Mouse (Mus musculus) fat pad, adult 2 months (tissue): ENCODE measurements around the gene Exosc7.

Experiments
- DNase-seq: peaks from one replicate; pipeline ENCODE4 v3.0.0-alpha.2; 2011; ENCODE audit warnings: low read depth, low spot score; ENCODE audit errors: extremely low read depth

The Exosc7 gene

GRCm38 (mm10) chr9:123112805-123113521 is at the start of gene Exosc7, which contains the start of gene Zdhhc3:
Exosc7 (plus strand) TSS chr9:123113215.
Zdhhc3 (minus strand) TSS chr9:123113205.
- DNase-seq, result no peak

GRCm38 (mm10) chr9:123079149-123079548 is 33.9 kb upstream of the Exosc7 start:
- no peak for DNase-seq

DNA sequence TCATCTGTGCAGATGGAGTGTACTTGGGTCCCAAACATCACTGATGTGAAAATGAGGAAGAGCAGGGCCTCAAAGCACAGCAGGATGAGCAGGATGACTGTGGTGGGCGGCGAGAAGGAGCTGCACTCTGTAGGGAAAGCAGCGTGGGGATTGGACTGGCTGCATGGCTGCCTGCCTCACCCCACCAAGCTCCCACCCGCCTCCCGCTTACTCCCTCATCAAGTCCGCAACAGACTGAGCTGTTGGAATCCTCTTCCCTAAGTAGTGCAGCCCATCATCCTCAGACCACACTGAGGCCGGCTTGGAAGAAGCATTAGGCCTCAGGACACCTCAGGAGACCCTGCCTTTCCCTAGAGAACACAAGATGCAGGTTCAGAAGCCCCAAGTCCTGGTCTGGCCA is 32.7 kb upstream of the Exosc7 start:
- no peak for DNase-seq

DNA sequence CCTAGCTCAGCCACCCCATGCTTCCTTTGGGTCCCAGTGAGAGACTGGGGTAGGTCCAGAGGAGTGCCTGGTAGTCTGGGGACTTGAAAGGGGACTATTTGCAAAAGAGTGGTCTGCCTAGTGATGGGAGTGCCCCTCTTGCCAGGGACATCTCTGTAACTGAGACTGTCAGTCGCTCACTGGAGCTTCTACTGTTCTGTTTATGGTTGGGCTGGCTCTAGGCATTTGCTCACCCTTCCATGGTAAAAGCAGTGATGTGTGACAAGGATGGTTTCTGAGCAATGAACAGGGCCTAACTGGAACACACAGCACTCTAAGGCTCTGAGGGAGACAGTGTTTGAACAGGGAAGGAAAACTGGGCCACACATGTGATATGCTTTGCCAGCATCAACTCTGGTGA is 32.2 kb upstream of the Exosc7 start:
- no peak for DNase-seq

DNA sequence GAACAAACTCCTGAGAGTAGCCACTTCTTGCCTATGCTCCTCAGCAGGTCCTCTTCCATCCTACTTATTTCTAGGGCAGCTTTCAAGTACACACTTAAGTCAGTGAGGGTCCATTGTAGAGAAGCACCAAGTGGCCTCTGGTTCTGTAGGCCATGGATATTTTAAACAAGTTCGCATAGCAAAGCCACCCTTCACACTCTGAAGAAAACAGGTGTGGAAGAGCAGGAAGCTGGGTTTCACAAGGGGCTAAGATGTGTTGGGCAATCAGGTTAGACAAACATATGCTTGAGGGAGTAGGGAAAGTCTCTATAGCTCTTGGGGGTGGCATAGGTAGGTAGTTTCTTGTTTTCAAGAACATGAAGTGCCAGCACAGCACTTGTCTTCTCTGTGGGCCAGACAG is 27.6 kb upstream of the Exosc7 start:
- DNase-seq, result peak; percentile 26

DNA sequence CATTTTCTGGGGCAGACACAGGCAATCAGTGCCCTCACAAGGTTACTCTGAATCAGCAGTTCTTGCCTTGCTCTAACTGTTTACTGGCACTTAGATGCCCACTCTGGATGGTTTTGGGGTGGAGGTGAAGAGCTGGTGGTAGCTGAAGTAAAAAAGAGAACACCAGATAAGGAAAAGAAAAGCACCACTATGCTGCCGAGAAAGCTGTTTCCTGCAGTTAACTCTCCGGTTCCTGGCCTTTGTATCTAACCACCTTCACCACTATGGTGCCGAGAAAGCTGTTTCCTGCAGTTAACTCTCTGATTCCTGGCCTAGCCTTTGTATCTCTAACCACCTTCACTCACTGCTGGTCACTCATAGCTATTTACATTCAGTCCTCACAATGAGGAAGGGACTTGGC is 25.5 kb upstream of the Exosc7 start:
- no peak for DNase-seq

DNA sequence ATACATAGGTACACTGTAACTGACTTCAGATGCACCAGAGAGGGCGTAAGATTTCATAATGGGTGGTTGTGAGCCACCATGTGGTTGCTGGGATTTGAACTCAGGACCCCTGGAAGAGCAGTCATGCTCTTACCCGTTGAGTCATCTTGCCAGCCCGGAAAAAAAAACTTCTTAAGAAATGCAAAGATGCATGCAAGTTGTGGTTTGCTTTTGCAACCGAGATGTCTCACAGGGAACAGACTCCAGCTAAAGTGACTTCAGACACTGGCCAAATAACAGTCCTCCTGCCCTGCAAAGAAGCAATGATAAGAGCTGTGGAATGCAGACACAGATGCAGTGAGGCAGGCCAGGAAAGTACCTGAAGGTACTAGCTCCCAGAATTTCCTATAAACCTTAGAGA is 22.2 kb upstream of the Exosc7 start:
- DNase-seq, result no peak

DNA sequence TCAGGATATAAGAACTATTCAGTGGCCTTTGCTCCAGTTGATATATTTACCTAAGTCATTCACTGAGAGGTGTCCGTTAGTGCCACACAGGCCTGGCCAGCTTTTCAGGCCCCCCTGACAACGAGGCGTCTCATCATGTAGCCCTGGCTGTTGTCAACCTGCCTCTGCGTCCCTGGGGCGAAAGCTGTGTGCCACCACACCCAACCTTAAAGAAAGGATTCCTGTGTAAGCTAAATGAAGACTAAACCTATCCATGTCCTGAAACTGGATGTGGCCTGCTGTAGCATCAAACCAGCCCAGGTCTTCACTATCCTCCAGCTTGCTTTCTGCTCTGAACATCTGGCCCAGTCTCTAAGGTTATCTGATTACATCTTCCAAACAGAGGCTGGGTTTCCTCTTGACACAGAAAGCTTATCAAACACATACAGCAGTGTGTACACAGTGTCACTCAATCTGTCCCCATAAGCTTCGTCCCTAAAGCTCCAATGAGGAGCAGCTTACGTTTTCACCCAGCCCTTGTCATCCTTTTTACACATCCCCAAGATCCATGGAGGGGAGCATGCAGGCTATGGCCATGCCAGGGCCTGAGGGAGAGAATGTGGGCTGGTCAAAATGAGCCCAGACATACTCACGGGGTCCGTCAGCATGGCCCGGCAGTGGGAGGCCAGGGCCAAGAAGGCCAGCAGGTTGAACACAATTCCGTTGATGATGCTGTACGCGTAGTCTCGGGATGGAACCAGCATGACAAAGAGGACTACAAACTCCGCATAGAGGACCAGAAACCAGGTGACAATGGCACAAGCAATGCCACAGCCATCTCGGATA is 13.2 kb upstream of the Exosc7 start:
- DNase-seq, result no peak

DNA sequence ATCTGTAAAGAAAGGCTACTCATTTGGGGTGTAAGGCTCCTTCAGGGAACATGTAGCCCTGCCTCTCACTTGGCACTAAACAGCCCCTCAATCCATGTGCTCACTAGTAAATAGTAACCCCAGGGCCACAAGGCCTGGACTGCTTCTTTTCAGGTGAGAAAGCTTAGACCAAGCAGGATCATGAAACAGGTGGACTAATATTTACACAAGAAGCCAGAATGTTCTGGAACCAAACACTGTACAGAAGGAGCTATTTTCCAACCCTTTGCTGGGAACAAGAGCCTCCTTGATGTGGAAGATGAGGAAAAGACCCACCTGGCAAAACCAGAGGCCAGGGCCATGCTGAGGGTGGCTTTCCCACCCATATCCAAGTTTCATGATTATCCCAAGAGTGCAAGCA is 9.6 kb upstream of the Exosc7 start:
- DNase-seq, result no peak

DNA sequence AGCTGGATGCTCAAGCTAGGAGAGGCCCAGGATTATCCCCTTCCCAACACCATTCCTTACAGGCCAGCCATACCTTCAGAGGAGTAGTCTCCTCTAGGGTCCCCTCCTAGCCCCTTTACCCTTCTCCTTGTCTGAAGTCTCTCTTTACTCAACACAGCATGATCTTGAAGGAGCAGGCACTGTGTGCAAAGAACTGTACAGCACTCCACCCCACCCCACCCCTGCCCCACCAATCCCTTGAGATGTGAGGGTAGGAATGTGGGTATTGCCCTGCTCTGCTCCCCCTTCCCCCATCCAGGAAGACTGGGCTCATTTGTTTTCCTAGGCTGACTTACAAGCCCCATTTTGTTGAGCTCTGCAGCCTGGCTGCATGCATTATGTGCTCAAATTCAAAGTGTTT is 8.7 kb upstream of the Exosc7 start:
- no peak for DNase-seq

GRCm38 (mm10) chr9:123107186-123107585 is 5.8 kb upstream of the Exosc7 start:
- DNase-seq, result no peak

DNA sequence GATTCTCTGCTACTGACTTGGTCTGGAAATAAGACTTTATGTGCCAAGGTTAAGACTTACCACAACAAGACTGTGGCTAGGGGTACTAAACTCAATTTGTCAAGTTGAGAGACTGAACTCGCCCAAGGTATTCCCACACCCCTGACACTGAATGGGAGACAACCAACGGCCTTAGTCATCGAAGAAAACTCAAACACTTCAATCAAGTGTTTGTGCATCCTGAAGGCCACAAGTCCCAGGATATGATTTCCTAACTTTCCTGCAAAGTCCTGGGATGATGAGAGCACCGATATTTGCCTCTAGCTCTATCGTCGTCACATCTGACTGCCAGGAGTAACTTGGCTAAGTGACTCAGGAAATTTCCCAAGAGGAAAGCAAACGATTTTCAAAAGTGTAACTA is 3.8 kb upstream of the Exosc7 start:
- peak; percentile 80 for DNase-seq

DNA sequence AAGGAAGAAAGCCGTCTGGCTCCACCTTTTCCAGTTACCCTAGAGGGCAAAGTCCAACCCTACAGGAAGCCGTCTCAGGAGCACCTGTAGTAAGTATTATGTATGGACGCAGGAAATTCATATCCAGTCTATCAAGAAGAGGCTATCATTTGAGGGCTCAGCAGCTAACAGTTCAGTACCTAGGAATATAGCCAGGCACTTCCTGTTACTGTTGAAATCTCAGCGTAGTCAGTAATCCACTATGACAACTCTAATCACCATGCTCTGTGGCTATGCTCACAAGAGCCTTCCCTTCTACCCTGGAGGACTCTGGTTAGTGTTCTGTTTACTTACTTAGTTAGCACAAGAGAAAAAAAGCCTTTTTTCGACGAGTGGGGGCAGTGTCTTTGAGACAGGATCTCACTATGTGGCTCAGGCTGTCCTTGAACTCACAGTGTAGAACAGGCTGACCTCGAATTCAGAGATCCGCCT is 1.2 kb upstream of the Exosc7 start:
- no peak for DNase-seq

DNA sequence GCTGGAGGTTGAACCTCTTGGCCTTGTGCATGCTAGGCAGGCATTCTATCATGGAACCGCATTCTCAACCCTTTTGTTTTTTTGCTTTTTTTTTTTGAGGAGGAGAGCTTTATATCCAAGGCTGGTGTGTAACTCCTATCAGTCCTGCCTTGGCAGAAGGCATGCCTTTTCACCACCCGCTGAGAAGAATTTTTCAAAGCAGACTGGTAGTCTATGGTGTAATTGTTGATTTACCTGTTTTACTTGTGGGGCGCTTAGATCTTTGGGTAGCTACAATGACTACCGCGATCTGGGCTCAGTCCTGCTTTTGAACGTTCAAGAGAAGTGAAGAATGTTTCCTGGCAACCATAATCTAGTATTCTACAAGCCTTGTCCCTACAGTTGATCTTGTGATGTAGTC is 916 bp downstream of the Exosc7 start:
- DNase-seq, result no peak

DNA sequence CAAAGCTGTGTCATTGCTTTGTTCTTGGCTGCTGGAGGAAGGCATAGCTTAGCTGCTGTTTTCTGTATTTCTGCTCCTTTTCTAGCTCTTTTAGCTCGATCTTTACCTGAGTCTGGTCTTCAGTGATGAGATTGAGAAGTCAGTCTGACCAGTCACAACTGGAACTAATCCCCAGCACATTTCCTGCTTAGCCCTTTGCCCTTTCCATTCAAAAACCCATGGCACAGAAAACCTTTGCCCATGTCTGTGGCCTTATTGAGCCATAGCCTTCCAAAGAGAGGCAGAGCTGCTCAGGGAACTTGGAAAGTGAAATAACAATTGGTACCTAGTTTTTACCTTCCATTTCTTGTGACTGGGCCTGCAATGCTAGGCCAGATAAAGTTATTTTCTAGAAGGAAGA is 2.6 kb downstream of the Exosc7 start:
- DNase-seq, result no peak

DNA sequence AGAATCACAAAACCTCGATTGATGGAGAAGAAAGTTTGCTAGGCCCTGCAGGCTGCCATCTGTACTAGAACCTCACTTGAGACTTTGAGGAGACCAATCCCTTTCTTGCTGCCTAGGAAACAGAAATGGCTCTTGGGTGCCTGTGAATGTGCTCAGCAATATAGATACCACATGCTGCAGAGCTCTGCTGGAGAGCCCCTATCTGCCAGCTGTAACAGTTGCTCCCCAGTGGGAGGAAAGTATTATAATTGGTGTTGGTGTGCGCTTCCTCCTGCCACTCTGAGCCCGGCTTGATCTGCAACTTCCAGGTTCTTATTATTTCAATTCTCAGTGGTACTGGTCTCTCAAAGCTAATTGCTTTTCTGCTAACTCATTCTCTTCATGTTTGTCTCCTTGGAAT is 10.0 kb downstream of the Exosc7 start:
- no peak for DNase-seq

- no peak for DNase-seq
Measured at GRCm38 (mm10) chr9:123123571-123124412, 10.8 kb downstream of the Exosc7 start.

DNA sequence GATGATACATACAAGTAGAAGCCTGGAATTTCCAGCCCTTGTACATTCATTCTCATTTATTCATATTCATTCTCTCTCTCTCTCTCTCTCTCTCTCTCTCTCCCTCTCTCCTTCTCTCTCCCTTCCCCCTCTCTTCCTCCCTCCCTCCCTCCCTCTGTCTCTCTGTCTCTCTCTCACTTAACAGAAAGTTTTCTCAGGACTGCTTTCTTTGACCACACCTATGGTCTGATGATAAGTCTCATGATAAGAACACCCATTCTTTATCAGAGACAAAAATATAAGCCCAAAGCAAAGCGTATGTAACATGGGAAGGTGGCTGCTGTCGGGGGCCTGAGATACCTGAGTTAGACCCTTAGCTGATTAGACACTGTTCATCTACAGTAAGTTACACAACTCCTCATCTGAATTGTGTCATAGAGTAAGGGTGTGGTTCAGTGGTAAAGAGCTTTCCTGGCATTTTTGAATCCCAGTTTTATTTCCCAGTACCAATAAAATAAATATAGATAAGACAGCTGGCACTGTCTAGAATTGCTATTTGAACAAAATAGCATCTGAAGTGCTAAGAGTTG is 11.5 kb downstream of the Exosc7 start:
- DNase-seq, result no peak

DNA sequence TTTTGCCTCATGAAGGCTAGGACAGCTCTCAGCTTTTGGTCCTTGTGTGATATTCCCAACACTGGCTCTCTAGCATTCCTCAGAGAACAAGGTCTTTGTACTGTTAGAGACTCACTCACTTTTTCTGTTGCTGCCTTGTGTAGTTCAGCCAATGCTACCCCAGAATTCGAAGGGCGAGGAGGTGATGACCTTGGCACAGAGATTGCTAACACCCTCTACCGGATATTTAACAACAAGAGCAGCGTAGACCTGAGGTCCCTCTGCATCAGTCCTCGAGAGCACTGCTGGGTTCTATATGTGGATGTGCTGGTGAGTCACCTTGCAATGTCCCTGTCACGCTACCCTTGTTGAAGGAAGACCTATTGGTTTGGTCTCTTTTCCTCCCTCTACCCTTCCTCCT is 14.6 kb downstream of the Exosc7 start:
- no peak for DNase-seq

GRCm38 (mm10) chr9:123132994-123133393 is 20.0 kb downstream of the Exosc7 start:
- no peak for DNase-seq
